Mouse (Mus musculus) cerebellum, adult 2 months (tissue): Measurements from ENCODE around the gene Il17ra. TPM values are rescaled to one million over a fixed set of nuclear protein-coding genes. Genes with fewer than 3 reads are reported as not detected.

Source experiments
- DNase-seq, 2 experiments: peaks; one replicate each; pipeline ENCODE4 v3.0.0; 2021
- H3K27ac ChIP-seq: fragments of 200-500 bp; 2 replicates; pipeline ENCODE4 v1.5.1; 2012; ENCODE audit warnings: low read length, control low read depth, inconsistent platforms; ENCODE audit not compliant: insufficient read depth
- H3K27me3 ChIP-seq: fragments of 200-500 bp; 2 replicates; pipeline ENCODE4 v1.6.1; 2012; ENCODE audit warnings: inconsistent platforms, mild to moderate bottlenecking, low read length, moderate library complexity; ENCODE audit not compliant: control insufficient read depth, insufficient read depth
- H3K4me1 ChIP-seq: fragments of 200-500 bp; 2 replicates; pipeline ENCODE4 v1.6.1; 2011; ENCODE audit warnings: low read length; ENCODE audit not compliant: control insufficient read depth, insufficient read depth
- H3K4me3 ChIP-seq: fragments of 200-500 bp; replicated peaks from 2 replicates; pipeline ENCODE3; 2011; ENCODE audit warnings: mild to moderate bottlenecking, low read depth, low read length, control low read depth; ENCODE audit not compliant: insufficient read depth
- CTCF ChIP-seq: fragments of 200-500 bp; IDR thresholded peaks from 2 replicates; pipeline ENCODE4 v1.5.1; 2011; ENCODE audit warnings: low read depth, mild to moderate bottlenecking, control low read depth, low read length, moderate library complexity, borderline replicate concordance; ENCODE audit not compliant: insufficient read depth
- POLR2A ChIP-seq: fragments of 200-500 bp; IDR thresholded peaks from 2 replicates; pipeline ENCODE4 v1.6.1; 2011; ENCODE audit warnings: low read length, control low read depth, borderline replicate concordance; ENCODE audit not compliant: insufficient read depth
- WGBS: fragments of 180-500 bp; shearing (Covaris S2); methylation state at CpG from one replicate; pipeline ENCODE4 v1.1.7; 2018; 5-methylcytosine and 5-hydroxymethylcytosine counted together
- polyA plus RNA-seq: library from polyadenylated mRNA; depleted of rRNA; stranded (reverse); fragments of >200 nt; gene quantifications from 2 replicates; pipeline ENCODE4 v1.2.3, GENCODE M21; 2012

The Il17ra gene
- polyA plus RNA-seq, 1 experiment: 6.9 TPM

- Histone ChIP-seq H3K4me1 (peaks cover 7% of the 10 kb centered on the region), H3K4me3 (no peak overlapping the region), H3K27ac (no peak overlapping the region), H3K27me3 (no peaks in the 10 kb centered on the region)
- TF ChIP-seq CTCF (no peak), POLR2A (no peak)
- WGBS: 79% methylated on average over 8 of the region's 8 CpGs
- no peak for DNase-seq
Measured at GRCm38 (mm10) chr6:120475288-120475687, 12.2 kb downstream of the Il17ra start.

- Histone ChIP-seq H3K27ac (no peak overlapping the region), H3K4me1 (no peaks in the 10 kb centered on the region; the same call in 1 of the 2 replicates), H3K4me3 (no peak overlapping the region), H3K27me3 (no peaks in the 10 kb centered on the region)
- TF ChIP-seq CTCF (no peak), POLR2A (no peak)
- DNase-seq: no peak
- WGBS: 98% methylated on average over 2 of the region's 2 CpGs
Measured at GRCm38 (mm10) chr6:120479302-120479701, 16.3 kb downstream of the Il17ra start.

DNA sequence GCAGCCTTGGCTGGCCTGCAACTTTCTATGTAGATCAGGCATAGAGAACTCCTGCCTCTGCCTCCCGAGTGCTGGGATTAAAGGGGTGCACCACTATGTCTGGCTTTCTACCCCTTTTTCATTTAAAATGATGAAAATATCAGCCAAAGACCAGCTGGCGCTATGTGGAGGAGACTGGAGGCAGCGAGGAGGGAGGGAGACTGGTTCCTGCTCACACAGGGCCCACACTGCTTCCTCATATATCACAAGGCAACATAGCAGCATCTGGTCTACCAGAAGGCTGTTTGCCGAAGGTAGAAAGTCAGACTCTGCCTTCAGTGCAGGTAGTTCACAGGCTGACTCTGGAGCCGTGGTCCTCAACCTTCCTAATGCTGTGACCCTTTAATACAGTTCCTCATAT is 17.3 kb downstream of the Il17ra start:
- no peaks in the 10 kb centered on the region; the same call in 1 of the 2 replicates for H3K4me1 ChIP-seq
- H3K27ac ChIP-seq: no peak overlapping the region

GRCm38 (mm10) chr6:120481538-120481937 is 18.5 kb downstream of the Il17ra start:
- no peaks in the 10 kb centered on the region; the same call in 1 of the 2 replicates for H3K4me1 ChIP-seq
- TF ChIP-seq POLR2A (no peak), CTCF (no peak)
- no peak overlapping the region for H3K27ac ChIP-seq
- H3K27me3 ChIP-seq: no peaks in the 10 kb centered on the region
- 91% methylated on average over 6 of the region's 6 CpGs for WGBS
- no peak for DNase-seq
- H3K4me3 ChIP-seq: no peak overlapping the region

More for the DNA sequence above, 17.3 kb downstream of the Il17ra start:
- no peak for TF ChIP-seq CTCF
- TF ChIP-seq POLR2A: no peak
- no peak for DNase-seq
- WGBS: 94% methylated on average over 5 of the region's 5 CpGs
- Histone ChIP-seq H3K27me3 (no peaks in the 10 kb centered on the region), H3K4me3 (no peak overlapping the region)

- DNase-seq: no peak
- 92% methylated on average over 14 of the region's 14 CpGs for WGBS
- Histone ChIP-seq H3K27ac (no peak overlapping the region), H3K27me3 (no peaks in the 10 kb centered on the region), H3K4me1 (no peaks in the 10 kb centered on the region; the same call in 1 of the 2 replicates), H3K4me3 (no peak overlapping the region)
- TF ChIP-seq CTCF (no peak), POLR2A (no peak)
Measured at GRCm38 (mm10) chr6:120482021-120482420, 19.0 kb downstream of the Il17ra start.

- Histone ChIP-seq H3K27ac (no peak overlapping the region), H3K4me3 (no peak overlapping the region), H3K4me1 (no peaks in the 10 kb centered on the region; the same call in 1 of the 2 replicates), H3K27me3 (no peaks in the 10 kb centered on the region)
- no peak for DNase-seq
- no peak for TF ChIP-seq POLR2A
- WGBS: 32% methylated on average over 6 of the region's 6 CpGs
Measured at GRCm38 (mm10) chr6:120482756-120483155, 19.7 kb downstream of the Il17ra start.

DNA sequence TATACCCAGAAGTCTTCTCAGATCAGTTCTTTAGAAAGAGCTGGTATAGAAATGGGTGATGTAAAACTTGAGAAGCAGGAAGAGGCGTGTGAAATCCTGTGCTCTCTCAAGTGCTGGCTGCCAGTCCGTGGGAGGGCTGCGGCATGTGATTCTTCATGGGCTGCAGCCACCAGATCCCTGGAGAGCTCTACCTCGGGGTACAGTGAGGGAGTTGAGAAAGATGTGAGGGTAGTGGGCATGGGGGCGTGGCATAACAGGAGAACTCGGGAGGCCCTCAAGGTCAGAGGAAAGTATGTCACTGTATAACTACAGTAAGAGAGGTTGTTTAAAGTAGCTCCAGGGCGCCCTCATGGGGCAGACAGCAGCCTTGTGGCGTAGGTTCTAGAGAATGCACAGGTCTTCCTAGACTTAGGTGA is 20.2 kb downstream of the Il17ra start:
- 33% methylated on average over 8 of the region's 8 CpGs for WGBS
- peak in 1 of 2 experiments; percentile 26 for DNase-seq

DNA sequence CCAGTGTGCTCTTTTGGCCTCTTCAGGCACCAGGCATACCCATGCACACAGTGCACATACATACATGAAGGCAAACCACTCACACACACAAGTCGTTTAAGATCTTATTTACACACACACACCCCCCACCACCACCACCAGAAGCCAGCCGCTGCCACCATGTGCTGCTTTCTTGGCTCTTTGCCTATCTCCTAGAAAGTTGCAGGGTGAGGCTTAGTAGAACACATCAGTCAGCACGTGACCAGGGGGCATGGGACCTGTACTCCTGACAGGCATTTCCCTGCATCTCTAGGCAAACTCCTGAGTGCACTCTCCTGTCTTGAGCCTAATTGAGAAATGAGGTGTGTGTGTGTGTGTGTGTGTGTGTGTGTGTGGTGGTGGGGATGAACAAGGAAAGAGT is 22.0 kb downstream of the Il17ra start:
- no peak for TF ChIP-seq CTCF
- TF ChIP-seq POLR2A: no peak
- Histone ChIP-seq H3K27me3 (no peaks in the 10 kb centered on the region), H3K4me1 (peaks cover 2% of the 10 kb centered on the region; the same call in 1 of the 2 replicates), H3K27ac (no peak overlapping the region), H3K4me3 (no peak overlapping the region)
- no peak for DNase-seq
- WGBS: 38% methylated on average over 3 of the region's 3 CpGs

More for the DNA sequence above, 20.2 kb downstream of the Il17ra start:
- H3K27ac ChIP-seq: 0 out of 2 replicates have a peak overlapping the region, but pooled peaks have one; percentile 3
- H3K27me3 ChIP-seq: no peaks in the 10 kb centered on the region
- no peaks in the 10 kb centered on the region; the same call in 1 of the 2 replicates for H3K4me1 ChIP-seq
- no peak overlapping the region for H3K4me3 ChIP-seq
- TF ChIP-seq CTCF (peak; percentile 58), POLR2A (no peak)
